Mouse (Mus musculus): Measurements from ENCODE around the gene Dlg2. TPM values are rescaled to one million over a fixed set of nuclear protein-coding genes. Genes with fewer than 3 reads are reported as not detected.

Gene Dlg2
- total RNA-seq, 1 experiment from 2014 or later = 2.2 TPM

DNA sequence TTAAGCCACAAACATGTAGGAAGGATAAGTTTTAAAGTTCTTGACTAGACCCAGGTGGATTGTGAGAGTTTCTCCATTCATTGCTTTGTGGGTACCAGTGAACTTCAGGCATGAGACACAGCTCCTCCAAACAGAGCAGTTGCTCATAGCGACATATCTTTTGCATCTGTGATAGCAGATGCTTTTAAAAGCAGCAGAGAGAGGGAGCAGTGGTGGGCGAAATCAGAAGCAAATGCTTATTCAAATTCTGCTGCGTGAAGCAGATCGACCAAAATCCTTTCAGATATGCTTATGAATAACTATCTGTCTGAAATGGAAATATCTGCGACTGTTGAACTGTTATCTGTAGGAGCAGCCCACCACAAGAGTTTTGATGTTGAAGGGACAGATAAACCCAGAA is 935.6 kb downstream of the Dlg2 start:
- no peak for ATAC-seq (ENCODE audit: extremely low read depth, insufficient number of reproducible peaks, low FRiP score, poor library complexity, severe bottlenecking)

DNA sequence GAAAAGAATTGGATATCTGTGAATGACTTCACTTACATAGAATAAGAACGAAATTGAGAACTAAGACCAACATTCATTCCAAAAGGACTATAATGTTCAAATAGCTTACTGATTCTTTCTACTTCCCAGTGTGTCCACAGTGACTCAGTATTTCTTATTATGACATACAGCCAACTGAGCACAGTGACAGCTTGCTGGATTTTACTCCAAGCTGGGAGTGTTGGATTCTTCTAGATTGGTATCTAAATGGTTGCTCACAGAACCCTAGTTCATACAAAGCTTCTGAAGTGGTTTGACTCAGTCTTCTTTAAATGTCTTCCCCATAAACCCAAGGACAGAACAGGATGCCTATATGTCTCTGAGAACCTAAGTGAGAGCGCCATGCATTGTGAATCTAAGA is 937.7 kb downstream of the Dlg2 start:
- ATAC-seq (ENCODE audit: extremely low read depth, insufficient number of reproducible peaks, low FRiP score, poor library complexity, severe bottlenecking) = no peak

DNA sequence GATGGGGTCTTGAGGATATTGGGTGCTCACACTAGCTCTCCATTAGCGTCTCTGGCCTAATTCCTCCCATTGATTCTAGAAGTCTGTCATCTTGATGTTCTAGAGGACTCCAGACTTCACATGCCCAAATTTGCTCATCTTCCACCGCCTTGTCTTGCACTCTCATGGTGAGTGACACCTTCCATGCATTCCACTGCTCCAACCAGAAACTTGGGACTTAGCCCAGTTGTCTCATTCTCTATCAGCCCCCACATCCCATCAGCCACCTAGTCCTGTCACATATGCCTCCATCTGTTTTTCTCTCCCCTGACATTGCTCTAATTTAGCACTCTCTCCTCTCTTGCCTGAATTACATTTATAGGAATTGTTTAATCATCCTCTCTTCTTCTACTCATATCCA is 938.3 kb downstream of the Dlg2 start:
- ATAC-seq (ENCODE audit: extremely low read depth, insufficient number of reproducible peaks, low FRiP score, poor library complexity, severe bottlenecking) = no peak

DNA sequence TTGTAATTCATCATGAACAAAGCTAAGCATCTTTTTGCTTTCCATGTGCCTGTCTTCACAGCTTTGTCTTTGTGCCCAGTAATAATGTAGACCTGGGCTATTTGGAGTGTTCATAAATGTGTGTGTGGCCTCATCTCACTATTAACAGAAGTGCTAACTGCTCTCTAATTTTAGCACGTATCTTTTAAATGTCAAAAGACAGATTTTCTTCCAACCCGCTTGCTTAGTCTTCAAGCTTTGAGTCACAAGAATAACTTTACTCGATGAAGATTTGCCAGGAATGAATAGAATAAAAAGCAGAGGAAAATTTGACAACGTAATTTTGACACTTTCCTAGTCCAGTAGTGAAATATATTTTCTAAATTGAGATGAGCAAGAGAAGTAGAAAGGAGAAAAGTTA is 943.7 kb downstream of the Dlg2 start:
- ATAC-seq (ENCODE audit: extremely low read depth, insufficient number of reproducible peaks, low FRiP score, poor library complexity, severe bottlenecking) = no peak

DNA sequence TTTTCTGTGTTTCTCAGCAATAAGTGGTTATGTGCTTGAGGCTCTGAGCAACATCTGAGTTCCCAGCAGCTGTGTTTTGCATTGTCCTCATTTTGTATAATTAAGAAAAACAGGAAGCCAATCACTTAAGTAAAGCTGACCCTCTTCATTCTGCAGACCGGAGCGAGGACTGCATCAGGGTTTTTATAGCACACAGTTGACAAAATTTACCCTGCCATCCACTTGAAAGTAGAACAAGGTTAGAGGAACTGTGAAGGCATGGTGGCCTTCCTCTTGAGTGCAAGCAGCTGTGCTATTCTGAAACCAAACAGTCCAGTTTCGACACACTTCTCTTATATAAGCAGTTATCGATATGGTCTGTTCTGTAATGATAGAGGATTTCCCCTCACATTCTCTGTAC is 947.3 kb downstream of the Dlg2 start:
- no peak for ATAC-seq (ENCODE audit: extremely low read depth, insufficient number of reproducible peaks, low FRiP score, poor library complexity, severe bottlenecking)

DNA sequence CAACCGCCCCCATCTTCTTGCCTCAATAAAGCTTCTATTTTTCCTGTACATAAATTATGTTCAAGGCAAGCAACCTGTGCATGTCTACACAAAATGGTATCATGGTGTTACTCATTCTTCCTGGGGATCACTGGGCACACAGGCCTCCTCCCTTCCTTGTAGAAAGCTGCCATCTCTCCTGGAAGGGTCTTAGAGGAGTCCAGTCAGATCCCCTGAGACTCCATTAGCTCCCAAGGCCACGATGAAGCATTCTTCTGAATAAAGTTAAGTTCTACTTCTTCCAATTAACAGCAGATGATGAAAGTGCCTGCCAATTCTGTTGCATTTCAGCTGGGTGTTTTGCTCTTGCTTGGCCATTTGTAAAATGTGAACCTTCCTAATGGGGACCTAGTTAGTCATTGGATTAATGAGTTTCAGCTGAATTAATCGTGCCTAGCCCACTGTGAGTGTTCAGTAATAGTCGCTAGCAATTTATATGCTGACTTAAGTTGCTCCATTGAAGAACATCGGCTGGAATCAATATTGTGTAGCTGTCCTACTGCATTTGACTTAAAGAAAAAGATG is 953.3 kb downstream of the Dlg2 start:
- no peak for ATAC-seq (ENCODE audit: extremely low read depth, insufficient number of reproducible peaks, low FRiP score, poor library complexity, severe bottlenecking)

DNA sequence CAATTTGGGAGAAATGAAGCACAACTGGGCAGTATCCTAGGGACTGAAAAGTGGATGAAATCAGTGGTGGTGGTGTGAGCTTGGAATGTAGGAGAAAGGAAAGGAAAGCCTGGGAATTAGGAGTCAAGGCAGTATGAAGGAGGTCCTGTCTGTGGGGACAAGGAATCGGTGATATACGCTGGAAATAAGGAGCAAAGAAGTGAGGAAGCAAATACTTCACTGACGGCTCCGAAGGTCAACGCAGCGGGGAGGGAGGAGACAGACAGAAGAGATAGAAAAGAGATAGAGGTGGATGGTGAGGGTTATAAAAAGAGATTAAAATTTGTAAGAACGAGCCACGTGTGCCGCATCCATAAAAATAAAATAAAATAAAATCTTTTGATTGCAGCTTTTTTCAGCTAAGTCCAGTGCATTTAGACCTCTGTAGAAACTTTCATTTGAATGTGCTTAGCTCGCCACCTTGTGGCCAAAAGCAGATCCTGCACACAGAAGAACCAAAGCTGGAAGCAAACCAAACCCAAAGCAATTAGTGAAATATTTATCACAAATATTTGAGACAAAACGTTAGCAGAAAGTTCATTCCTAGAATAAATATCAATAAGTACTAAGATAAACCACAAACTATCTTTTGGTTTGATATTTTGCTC is 955.2 kb downstream of the Dlg2 start:
- no peak for ATAC-seq (ENCODE audit: extremely low read depth, insufficient number of reproducible peaks, low FRiP score, poor library complexity, severe bottlenecking)

DNA sequence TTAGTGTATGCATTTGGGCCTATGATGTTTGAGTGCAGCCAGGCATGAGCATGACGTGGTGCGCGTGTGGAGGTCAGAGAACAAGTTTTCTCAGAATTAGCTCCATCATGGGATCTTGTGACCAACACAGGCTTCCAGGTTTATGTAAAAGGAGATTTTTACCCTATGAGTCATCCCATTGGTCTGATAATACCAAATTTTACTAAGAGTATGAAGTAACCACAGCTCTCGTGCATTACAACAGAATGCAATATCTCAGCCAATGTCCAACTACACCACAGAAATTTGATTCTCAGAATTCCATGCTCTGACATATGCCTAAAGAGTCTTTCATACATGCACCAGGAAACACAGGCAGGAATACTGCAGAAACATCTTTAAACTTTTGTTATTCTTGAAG is 956.1 kb downstream of the Dlg2 start:
- ATAC-seq (ENCODE audit: extremely low read depth, insufficient number of reproducible peaks, low FRiP score, poor library complexity, severe bottlenecking) = no peak

DNA sequence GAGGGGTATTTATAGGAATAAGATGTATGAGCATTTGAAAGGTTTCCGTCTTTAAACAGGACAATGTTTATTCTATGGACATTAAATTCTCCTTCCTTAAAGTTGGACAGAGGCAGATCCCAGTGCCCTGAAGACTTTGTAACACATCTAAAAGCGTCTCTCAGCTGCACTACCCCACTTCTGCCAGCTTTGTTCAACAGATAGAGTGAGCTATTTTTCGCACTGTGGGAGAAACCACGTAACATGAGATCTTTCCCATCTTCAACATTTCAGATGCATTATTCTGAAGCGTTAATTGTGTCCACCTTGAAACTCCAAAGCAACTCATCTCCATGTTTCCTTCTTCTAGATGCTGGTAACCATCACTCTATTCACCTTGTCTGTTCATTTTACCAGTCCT is 958.3 kb downstream of the Dlg2 start:
- ATAC-seq (ENCODE audit: extremely low read depth, insufficient number of reproducible peaks, low FRiP score, poor library complexity, severe bottlenecking) = no peak

DNA sequence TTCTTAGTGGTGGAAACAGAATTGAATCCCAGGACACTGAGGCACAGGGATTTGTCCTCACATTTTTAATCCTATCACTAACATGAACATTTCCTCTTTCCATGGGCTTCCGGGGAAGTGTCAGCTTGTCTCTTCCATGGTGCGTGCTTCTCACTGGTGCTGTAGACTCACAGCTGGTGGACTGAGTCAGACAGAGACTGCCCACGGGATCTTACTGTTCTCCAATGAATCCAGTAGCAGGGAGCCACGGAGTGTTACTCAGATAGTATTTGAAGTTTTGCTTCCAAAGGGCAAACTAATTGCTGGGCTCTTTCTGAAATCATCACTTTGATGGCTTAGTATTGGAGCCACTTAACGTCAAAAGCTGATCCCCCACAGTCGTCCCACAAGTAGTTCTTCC is 963.9 kb downstream of the Dlg2 start:
- no peak for ATAC-seq (ENCODE audit: extremely low read depth, insufficient number of reproducible peaks, low FRiP score, poor library complexity, severe bottlenecking)

DNA sequence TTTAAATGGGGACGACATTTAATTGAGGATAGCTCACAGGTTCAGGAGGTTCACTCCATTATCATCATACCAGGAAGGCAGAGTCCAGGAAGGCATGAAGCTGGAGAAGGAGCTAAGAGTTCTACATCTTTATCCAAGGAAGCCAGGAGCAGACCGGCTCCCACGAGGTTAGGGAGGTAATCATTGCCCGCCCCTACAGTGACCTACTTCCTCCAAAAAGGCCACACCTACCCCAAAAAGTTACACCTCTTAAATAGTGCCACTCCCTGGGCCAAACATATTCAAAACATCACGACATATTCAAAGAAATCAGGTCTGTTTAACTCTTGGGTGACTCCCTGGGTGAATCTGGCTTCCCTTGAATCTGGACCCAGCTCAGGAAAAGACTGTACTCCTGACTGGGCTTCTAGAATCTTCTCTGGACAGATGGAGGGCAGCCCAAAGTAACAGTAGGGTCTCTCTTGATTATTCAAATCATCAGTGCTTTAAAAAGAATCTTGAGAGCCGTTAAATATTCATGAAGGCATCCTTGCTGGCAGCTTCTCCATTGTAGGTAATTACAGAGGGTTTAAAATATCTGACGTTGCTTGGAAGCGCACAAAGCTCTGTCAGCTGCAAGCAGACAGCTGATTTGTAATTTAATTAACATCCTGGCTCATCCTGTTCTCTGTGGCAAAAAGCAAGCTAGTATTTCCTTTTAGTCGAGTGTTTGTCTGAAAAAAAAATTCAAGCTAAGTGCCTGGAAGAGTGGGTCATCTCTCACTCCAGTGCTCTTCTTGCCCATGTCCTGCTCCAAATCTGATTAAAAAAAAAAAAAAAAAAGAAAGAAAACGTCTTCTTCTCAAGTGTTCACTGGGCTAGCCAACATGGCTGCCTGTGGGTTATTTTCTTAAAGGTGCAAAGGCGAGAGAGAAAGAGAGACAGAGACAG is 966.2 kb downstream of the Dlg2 start:
- ATAC-seq (ENCODE audit: extremely low read depth, insufficient number of reproducible peaks, low FRiP score, poor library complexity, severe bottlenecking) = no peak

DNA sequence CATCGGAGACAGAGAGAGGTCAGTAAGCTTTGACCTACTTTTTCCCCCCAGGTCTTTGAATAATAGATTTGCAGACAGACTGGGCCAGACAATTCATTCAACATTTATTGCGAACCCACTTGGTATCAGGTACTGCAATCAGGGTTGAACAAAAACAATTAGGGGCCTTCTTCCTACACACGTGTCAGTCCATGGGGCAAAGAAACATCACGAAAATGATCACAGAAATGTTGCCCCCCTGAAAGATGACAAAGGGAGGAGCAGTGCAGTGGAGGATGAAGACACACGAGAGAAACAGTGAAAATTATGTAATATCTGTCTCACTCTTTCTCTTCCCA is 966.9 kb downstream of the Dlg2 start:
- ATAC-seq (ENCODE audit: extremely low read depth, insufficient number of reproducible peaks, low FRiP score, poor library complexity, severe bottlenecking) = no peak

DNA sequence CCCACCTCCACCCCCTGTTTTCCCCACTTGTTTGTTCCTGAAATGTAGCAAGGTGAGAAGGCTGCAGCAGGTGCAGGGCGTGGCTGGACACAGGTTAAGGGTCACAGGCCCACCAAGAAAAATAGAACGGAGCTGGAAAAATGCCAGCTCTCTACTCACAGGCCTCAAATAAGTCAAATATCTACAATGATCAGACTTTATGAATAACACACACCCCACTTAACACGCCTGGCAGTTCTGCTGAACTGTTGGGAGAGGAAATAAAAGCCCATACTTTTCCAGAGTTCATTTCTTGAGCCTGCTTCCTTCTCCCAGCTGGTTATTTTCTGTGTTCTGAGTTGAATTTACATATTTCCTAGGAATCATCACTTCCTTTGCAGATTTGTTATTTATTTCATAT is 967.4 kb downstream of the Dlg2 start:
- no peak for ATAC-seq (ENCODE audit: extremely low read depth, insufficient number of reproducible peaks, low FRiP score, poor library complexity, severe bottlenecking)

DNA sequence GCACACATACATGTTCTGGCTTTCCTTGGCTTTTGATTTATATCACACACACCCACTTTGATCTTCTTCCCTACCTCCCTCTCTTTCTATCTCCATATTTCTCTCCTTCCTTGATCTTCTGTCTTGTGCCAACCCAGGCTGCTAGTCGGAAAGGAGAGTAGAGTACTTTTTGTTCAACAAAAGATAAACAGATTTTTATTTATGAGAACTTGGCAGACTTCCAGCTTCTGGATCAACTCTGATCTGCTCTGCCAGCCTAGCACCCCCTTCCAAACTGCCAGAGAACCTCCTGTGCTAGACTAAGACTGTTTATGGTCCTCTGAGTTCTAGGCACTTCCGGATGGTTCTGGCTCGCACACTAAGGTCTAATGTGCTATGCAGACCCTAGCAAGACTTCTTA is 968.3 kb downstream of the Dlg2 start:
- no peak for ATAC-seq (ENCODE audit: extremely low read depth, insufficient number of reproducible peaks, low FRiP score, poor library complexity, severe bottlenecking)

DNA sequence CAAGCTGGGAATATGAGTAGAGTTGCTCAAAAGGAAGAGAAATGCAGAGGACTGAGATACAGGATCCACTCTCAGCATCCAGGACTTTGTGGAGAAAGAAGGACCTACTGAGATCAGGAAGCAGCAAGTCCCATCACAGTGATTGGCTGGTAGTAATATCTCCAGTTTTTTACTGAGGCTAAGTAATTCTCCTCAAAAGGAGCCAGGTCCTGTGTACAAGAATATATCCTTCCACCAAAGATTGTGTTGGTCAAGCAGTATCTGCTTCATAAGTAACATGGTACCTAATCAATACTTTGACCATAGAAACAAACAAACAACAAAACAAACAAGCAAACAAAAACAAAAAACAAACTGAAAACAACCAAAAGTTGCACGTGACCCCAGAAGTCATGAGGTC is 980.3 kb downstream of the Dlg2 start:
- no peak for ATAC-seq (ENCODE audit: extremely low read depth, insufficient number of reproducible peaks, low FRiP score, poor library complexity, severe bottlenecking)

DNA sequence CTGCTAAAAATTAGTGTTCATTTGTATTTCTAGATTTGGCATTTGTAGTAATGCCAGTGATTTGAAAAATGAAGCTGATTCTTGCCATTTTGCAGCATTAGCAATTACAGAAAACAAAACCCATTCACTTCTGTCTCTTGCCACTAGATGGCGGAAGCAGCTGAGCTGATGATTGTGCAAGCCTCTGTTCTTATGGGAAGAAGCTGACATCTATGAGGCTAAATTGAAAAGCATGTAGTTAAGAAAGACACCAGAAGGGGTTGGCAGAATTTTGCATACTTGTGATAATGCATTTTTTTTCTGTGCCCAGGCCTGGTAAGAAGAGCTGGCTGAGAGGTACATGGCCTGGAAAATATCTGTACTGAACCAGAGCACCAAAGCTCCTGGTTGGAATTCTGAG is 980.7 kb downstream of the Dlg2 start:
- ATAC-seq (ENCODE audit: extremely low read depth, insufficient number of reproducible peaks, low FRiP score, poor library complexity, severe bottlenecking) = no peak

DNA sequence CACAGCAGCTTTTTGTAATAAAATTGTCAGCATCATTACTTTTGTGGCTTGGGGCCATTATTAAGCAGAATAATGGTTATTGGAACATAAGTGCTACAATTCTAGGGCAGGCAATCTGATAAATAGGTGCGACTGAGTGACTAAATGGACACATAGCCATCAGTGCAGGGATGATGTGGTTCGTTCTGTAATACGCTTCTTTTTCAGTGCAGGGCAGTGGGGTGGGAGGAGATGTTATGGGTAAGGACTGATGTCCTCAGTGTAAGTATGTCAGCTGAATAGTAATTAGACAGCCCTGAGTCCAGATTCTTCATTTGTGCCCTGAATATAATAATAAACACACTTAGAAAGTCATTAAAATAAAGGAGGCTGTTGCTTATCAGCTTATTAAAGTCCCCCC is 984.9 kb downstream of the Dlg2 start:
- no peak for ATAC-seq (ENCODE audit: extremely low read depth, insufficient number of reproducible peaks, low FRiP score, poor library complexity, severe bottlenecking)

DNA sequence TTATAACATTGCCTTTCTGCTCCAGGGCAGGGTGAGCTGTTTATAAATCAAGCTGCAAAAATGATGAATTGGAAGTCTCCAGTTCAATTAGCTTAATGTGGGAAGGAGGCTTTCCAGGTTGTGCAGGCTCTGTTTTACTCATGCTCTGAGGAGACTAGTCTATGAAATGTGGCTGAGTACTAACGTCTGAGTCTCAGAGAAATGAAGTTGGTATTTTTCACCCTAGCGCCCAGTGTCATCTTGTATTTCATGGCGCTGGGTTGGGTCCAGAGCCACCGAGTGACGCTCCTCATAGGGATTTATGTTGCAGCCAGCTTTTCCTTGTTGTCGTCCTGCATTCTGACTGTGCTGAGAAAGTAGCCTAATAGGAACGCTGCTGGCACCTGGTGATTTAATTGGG is 986.8 kb downstream of the Dlg2 start:
- no peak for ATAC-seq (ENCODE audit: extremely low read depth, insufficient number of reproducible peaks, low FRiP score, poor library complexity, severe bottlenecking)

DNA sequence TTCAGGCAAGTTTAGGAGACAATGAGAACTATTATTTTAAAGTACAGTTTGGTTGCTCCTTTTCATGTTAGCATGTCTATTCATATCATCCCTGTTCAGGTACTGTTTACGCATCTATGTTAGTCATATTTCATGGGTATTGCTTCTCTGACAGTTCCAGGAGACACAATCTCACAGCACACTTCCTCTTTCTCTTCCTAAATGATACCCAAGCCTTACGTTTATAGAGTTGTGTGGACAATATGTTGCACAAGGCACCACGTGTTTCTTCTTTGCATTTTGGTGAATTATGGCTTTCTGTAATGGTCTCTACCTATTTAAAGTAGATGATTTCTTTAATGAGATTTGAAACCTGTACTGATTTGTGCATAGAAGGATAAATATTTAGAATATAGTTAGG is 990.6 kb downstream of the Dlg2 start:
- no peak for ATAC-seq (ENCODE audit: extremely low read depth, insufficient number of reproducible peaks, low FRiP score, poor library complexity, severe bottlenecking)

DNA sequence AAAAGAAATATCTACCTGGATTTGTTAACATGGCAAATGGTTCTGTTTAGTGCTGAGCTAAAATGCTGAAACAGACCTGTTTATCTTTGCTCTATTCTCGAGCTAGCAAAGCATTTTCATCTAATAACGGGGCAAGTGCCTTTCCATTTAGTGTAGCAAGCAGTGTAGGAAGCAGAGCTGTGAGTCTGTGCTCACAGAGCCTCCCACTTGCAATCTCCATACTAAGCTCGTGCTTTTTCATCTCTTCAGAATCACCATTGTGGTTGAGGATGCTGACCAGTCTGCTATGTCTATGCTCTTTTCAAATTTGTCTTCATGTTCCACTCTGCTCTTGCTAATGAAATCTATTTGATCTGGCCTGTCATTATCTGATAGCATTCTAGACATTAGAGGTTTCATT is 1002.7 kb downstream of the Dlg2 start:
- no peak for ATAC-seq (ENCODE audit: extremely low read depth, insufficient number of reproducible peaks, low FRiP score, poor library complexity, severe bottlenecking)

All from neutrophil, adult 5-6 weeks (primary cell).